ENCODE assay signal across 8 mouse cellular contexts in the genomic region with DNA sequence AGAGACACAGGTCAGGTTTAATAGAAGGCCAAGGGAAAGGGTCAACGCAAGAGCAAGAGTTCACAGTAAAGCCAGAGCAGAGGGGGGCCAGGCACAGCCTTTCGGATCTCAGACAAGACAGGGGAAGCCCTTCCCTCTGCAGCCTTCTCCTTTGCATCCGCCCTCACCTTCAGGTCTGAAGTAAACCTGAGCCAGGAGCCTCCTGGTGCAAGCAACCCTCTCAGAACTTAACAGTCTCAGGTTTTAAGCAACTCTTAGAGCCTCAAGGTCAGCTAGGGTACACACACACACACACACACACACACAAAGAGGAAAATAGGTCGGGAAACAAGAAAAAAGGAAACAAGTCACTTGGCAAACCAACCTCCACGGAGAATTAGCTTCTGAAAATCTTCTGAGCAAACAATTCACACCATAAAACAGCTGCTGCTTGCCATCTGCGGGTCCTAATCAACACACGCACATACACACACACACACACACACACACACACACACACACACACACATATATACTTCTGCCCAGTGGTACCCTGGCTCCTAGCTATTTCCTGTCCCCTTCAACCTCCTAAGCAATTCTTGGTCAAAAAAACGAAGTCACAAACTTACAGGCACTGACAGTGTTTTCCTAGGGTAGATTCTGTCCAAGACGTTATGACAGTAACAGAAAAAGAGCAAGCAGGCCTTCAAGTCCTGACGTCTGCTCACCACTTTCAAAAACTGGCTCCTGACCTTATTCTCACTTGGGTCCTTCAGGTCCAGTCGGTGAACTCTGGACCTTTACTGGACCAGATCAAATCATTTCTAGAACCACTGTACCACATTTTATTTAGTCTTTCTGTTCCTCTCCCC.
DNase-seq lines count a peak whose midpoint lies in the region; ATAC-seq and TF ChIP-seq lines count a peak whose summit lies in the region.

No protein-coding gene starts in this region.

- ATAC-seq in midbrain, embryonic 14.5 days (ENCODE audit: low FRiP score, low TSS enrichment), result no peak
- no peak for ATAC-seq in erythroblast, adult 5-6 weeks (replicated peaks; ENCODE audit: low FRiP score, poor library complexity, severe bottlenecking)

- H3K9ac ChIP-seq in midbrain, embryonic 14.5 days (replicated peaks; ENCODE audit: low read length), result 0 out of 2 replicates have a peak overlapping the region, but pooled peaks have one; percentile 10

- H3K79me3 ChIP-seq in C2C12 (ENCODE audit: low read depth), result peaks cover 6% of the 10 kb centered on the region

- peak overlapping the region; percentile 45 for H3ac ChIP-seq in C2C12 (ENCODE audit: control insufficient read depth, insufficient read length, low read depth)

- no peaks in the 10 kb centered on the region for H3K36me3 ChIP-seq in C2C12 (ENCODE audit: control insufficient read depth, insufficient read depth)
- H3K36me3 ChIP-seq in heart, embryonic 10.5 days, result no peaks in the 10 kb centered on the region
- no peaks in the 10 kb centered on the region for H3K36me3 ChIP-seq in midbrain, embryonic 14.5 days (ENCODE audit: control insufficient read depth, insufficient read depth, low read length)

- peak; percentile 71 for DNase-seq in adipocyte (ENCODE audit: low spot score)
- no peak for DNase-seq in heart, embryonic 10.5 days (ENCODE audit: low spot score)
- DNase-seq in kidney, adult 8-10 months, result peak; percentile 39 to 62
- peak; percentile 46 for DNase-seq in midbrain, embryonic 14.5 days
- DNase-seq in cerebellum, postnatal 4 days (ENCODE audit: low spot score in 2 of 2), result no peak
- DNase-seq in adrenal gland, adult 18-20 months (ENCODE audit: low spot score in 2 of 2), result no peak

- WGBS in heart, embryonic 10.5 days, result 27% methylated on average over 11 of the region's 11 CpGs
- 26% methylated on average over 11 of the region's 11 CpGs for WGBS in midbrain, embryonic 14.5 days

- no peaks in the 10 kb centered on the region for H3K27me3 ChIP-seq in C2C12 (ENCODE audit: control insufficient read depth, insufficient read depth, insufficient read length)
- H3K27me3 ChIP-seq in heart, embryonic 10.5 days (ENCODE audit: insufficient read depth, poor library complexity, severe bottlenecking), result no peaks in the 10 kb centered on the region
- H3K27me3 ChIP-seq in midbrain, embryonic 14.5 days (ENCODE audit: control insufficient read depth, insufficient read depth, low read length), result no peaks in the 10 kb centered on the region

- peaks cover 47% of the 10 kb centered on the region for H3K79me2 ChIP-seq in C2C12 (ENCODE audit: control insufficient read depth, insufficient read depth)

- H3K4me3 ChIP-seq in C2C12 (ENCODE audit: insufficient read depth, poor library complexity, severe bottlenecking), result no peak overlapping the region
- H3K4me3 ChIP-seq in heart, embryonic 10.5 days, result peak overlapping the region; percentile 49; the same call in 1 of the 2 replicates
- H3K4me3 ChIP-seq in midbrain, embryonic 14.5 days (replicated peaks; ENCODE audit: low read depth, low read length), result no peak overlapping the region

- peak overlapping the region; percentile 88 for H3K27ac ChIP-seq in heart, embryonic 10.5 days
- peak overlapping the region; percentile 57; the same call in 1 of the 2 replicates for H3K27ac ChIP-seq in midbrain, embryonic 14.5 days (replicated peaks; ENCODE audit: low read depth, low read length)

- peaks cover 39% of the 10 kb centered on the region for H3K4me1 ChIP-seq in heart, embryonic 10.5 days
- H3K4me1 ChIP-seq in midbrain, embryonic 14.5 days (ENCODE audit: control insufficient read depth, insufficient read depth, low read length), result peaks cover 35% of the 10 kb centered on the region

- TF ChIP-seq CTCF in C2C12 (IDR thresholded peaks at IDR 0.05; ENCODE audit: control insufficient read depth, insufficient read depth, insufficient read length), result no peak

- peak overlapping the region; percentile 54 for H3K4me2 ChIP-seq in midbrain, embryonic 14.5 days (ENCODE audit: low read length)

- H3K9me3 ChIP-seq in heart, embryonic 10.5 days, result no peaks in the 10 kb centered on the region
- no peaks in the 10 kb centered on the region for H3K9me3 ChIP-seq in midbrain, embryonic 14.5 days (ENCODE audit: control insufficient read depth, low read length)

TF ChIP-seq in C2C12, 6 proteins besides CTCF, POLR2A, EP300 and RAD21:
- TF ChIP-seq CEBPB (IDR thresholded peaks at IDR 0.05; ENCODE audit: low read depth) (no peak), MYOG (IDR thresholded peaks at IDR 0.05; ENCODE audit: control insufficient read depth, extremely low read depth, insufficient read length) (no peak), USF1 (IDR thresholded peaks at IDR 0.05; ENCODE audit: low read depth) (no peak), MAX (IDR thresholded peaks at IDR 0.05) (no peak), FOSL1 (IDR thresholded peaks at IDR 0.05; ENCODE audit: insufficient read depth, low read length, poor library complexity, severe bottlenecking) (no peak), MYOD1 (IDR thresholded peaks at IDR 0.05; ENCODE audit: control insufficient read depth, insufficient read length, low read depth) (no peak)

Comparison
In these comparisons a context has a peak if more than half of its experiments do, and no peak if none do; other contexts are left out.
1. DNase-seq: peak in adipocyte (single experiment), kidney, adult 8-10 months (2 of 2) and midbrain, embryonic 14.5 days (single experiment); none in heart, embryonic 10.5 days (single experiment), cerebellum, postnatal 4 days (0 of 2) and adrenal gland, adult 18-20 months (0 of 2).